Mouse (Mus musculus) intestine, postnatal 0 days (tissue): ENCODE results near the gene Qtrt1. TPM values are rescaled to one million over a fixed set of nuclear protein-coding genes. Genes with fewer than 3 reads are reported as not detected.

Experiments used
- ATAC-seq: fragments of 200-750 bp; cut with Nextera tagmentation; 2 replicates; pipeline ENCODE4 v1.8.0; 2017; ENCODE audit warnings: mild to moderate bottlenecking, moderate TSS enrichment, moderate library complexity
- H3K27ac ChIP-seq: fragments of 300-500 bp; sonication (generic); 2 replicates; pipeline ENCODE4 v1.5.1; 2014; ENCODE audit warnings: mild to moderate bottlenecking, low read depth, low read length, moderate library complexity
- H3K27me3 ChIP-seq: fragments of 300-500 bp; sonication (generic); replicated peaks from 2 replicates; pipeline ENCODE4 v1.6.1; 2014; ENCODE audit warnings: low read length, mixed read lengths; ENCODE audit not compliant: control insufficient read depth, insufficient read depth
- H3K36me3 ChIP-seq: fragments of 300-500 bp; sonication (generic); 2 replicates; pipeline ENCODE4 v1.6.1; 2014; ENCODE audit warnings: mild to moderate bottlenecking, moderate library complexity; ENCODE audit not compliant: control insufficient read depth, insufficient read depth
- H3K4me1 ChIP-seq: fragments of 300-500 bp; sonication (generic); replicated peaks from 2 replicates; pipeline ENCODE4 v1.6.1; 2014; ENCODE audit warnings: antibody characterized with exemption, low read length, mixed read lengths; ENCODE audit not compliant: control insufficient read depth, insufficient read depth
- H3K4me2 ChIP-seq: fragments of 300-500 bp; sonication (generic); replicated peaks from 2 replicates; pipeline ENCODE4 v1.6.1; 2014; ENCODE audit warnings: low read depth, mild to moderate bottlenecking, moderate library complexity
- H3K4me3 ChIP-seq: fragments of 300-500 bp; sonication (generic); 2 replicates; pipeline ENCODE4 v1.5.1; 2014; ENCODE audit warnings: low read depth, low read length
- H3K9ac ChIP-seq: fragments of 300-500 bp; sonication (generic); 2 replicates; pipeline ENCODE4 v1.6.1; 2014; ENCODE audit warnings: mild to moderate bottlenecking, low read depth, low read length
- H3K9me3 ChIP-seq: fragments of 300-500 bp; sonication (generic); 2 replicates; pipeline ENCODE4 v1.6.1; 2016; ENCODE audit warnings: mixed run types; ENCODE audit not compliant: control insufficient read depth
- CTCF ChIP-seq: sonication (generic); IDR thresholded peaks from 2 replicates; pipeline ENCODE4 v1.5.1; 2016; ENCODE audit warnings: low read depth, mild to moderate bottlenecking, control low read depth, antibody characterized with exemption, moderate library complexity
- WGBS: fragments of 180-500 bp; shearing (Covaris S2); extraction: QIAGEN DNeasy Blood & Tissue Kit; methylation state at CpG from one replicate; pipeline ENCODE4 v1.1.7; 2014; 5-methylcytosine and 5-hydroxymethylcytosine counted together
- polyA plus RNA-seq: library from polyadenylated mRNA; unstranded; fragments of >200 nt; fragmentation: Nextera tagmentation; extraction: Ambion mirVana; gene quantifications from 2 replicates; pipeline ENCODE4 v1.2.1, GENCODE M21; 2015

Gene Qtrt1
- polyA plus RNA-seq, 1 experiment from 2014 or later, result 16.9 TPM

GRCm38 (mm10) chr9:21370876-21371275, 40.8 kb upstream of the Qtrt1 start:
- Histone ChIP-seq H3K9ac (no peak overlapping the region), H3K4me2 (no peak overlapping the region), H3K27ac (no peak overlapping the region), H3K9me3 (no peaks in the 10 kb centered on the region), H3K4me1 (no peaks in the 10 kb centered on the region), H3K27me3 (no peaks in the 10 kb centered on the region), H3K36me3 (no peaks in the 10 kb centered on the region), H3K4me3 (no peak overlapping the region)
- ATAC-seq, result no peak
- TF ChIP-seq CTCF, result no peak
- 72% methylated on average over 2 of the region's 2 CpGs for WGBS

- Histone ChIP-seq H3K9ac (no peak overlapping the region), H3K4me2 (no peak overlapping the region), H3K9me3 (no peaks in the 10 kb centered on the region), H3K27me3 (no peaks in the 10 kb centered on the region), H3K4me1 (no peaks in the 10 kb centered on the region), H3K36me3 (no peaks in the 10 kb centered on the region; the same call in 1 of the 2 replicates), H3K27ac (no peak overlapping the region), H3K4me3 (no peak overlapping the region)
- no peak for TF ChIP-seq CTCF
- WGBS, result 74% methylated on average over 1 of the region's 1 CpGs
- no peak for ATAC-seq
Observed at GRCm38 (mm10) chr9:21372508-21372907, 39.1 kb upstream of the Qtrt1 start.

- no peak for ATAC-seq
- Histone ChIP-seq H3K9me3 (no peaks in the 10 kb centered on the region), H3K9ac (no peak overlapping the region), H3K36me3 (no peaks in the 10 kb centered on the region; the same call in none of the 2 replicates), H3K4me3 (no peak overlapping the region), H3K27ac (no peak overlapping the region), H3K4me1 (no peaks in the 10 kb centered on the region), H3K4me2 (no peak overlapping the region), H3K27me3 (no peaks in the 10 kb centered on the region)
- no peak for TF ChIP-seq CTCF
- WGBS, result 78% methylated on average over 3 of the region's 3 CpGs
Observed at GRCm38 (mm10) chr9:21379195-21379594, 32.4 kb upstream of the Qtrt1 start.

- ATAC-seq, result no peak
- Histone ChIP-seq H3K27ac (no peak overlapping the region), H3K4me1 (no peaks in the 10 kb centered on the region), H3K27me3 (no peaks in the 10 kb centered on the region), H3K4me3 (no peak overlapping the region), H3K4me2 (no peak overlapping the region), H3K9ac (no peak overlapping the region), H3K36me3 (no peaks in the 10 kb centered on the region; the same call in none of the 2 replicates), H3K9me3 (no peaks in the 10 kb centered on the region)
- no peak for TF ChIP-seq CTCF
Observed at GRCm38 (mm10) chr9:21380868-21381267, 30.8 kb upstream of the Qtrt1 start.

- ATAC-seq, result no peak
- Histone ChIP-seq H3K4me2 (no peak overlapping the region), H3K9me3 (no peaks in the 10 kb centered on the region), H3K27me3 (no peaks in the 10 kb centered on the region), H3K4me1 (no peaks in the 10 kb centered on the region), H3K27ac (no peak overlapping the region), H3K9ac (no peak overlapping the region), H3K4me3 (no peak overlapping the region), H3K36me3 (peaks cover 6% of the 10 kb centered on the region)
- TF ChIP-seq CTCF, result no peak
Observed at GRCm38 (mm10) chr9:21383966-21384365, 27.7 kb upstream of the Qtrt1 start.

GRCm38 (mm10) chr9:21392646-21393175, 18.9 kb upstream of the Qtrt1 start:
- H3K4me2 ChIP-seq, result no peak overlapping the region
- WGBS, result 89% methylated on average over 10 of the region's 10 CpGs
- H3K9me3 ChIP-seq, result no peaks in the 10 kb centered on the region
- no peak overlapping the region for H3K27ac ChIP-seq
- TF ChIP-seq CTCF, result no peak
- H3K4me1 ChIP-seq, result no peaks in the 10 kb centered on the region
- no peak overlapping the region for H3K4me3 ChIP-seq
- peaks cover 84% of the 10 kb centered on the region for H3K36me3 ChIP-seq
- no peaks in the 10 kb centered on the region for H3K27me3 ChIP-seq
- ATAC-seq, result no peak
- no peak overlapping the region for H3K9ac ChIP-seq

- Histone ChIP-seq H3K4me1 (no peaks in the 10 kb centered on the region), H3K27me3 (no peaks in the 10 kb centered on the region), H3K36me3 (peaks cover 89% of the 10 kb centered on the region), H3K4me2 (no peak overlapping the region), H3K4me3 (no peak overlapping the region), H3K27ac (no peak overlapping the region), H3K9ac (no peak overlapping the region), H3K9me3 (no peaks in the 10 kb centered on the region)
- ATAC-seq, result no peak
- no peak for TF ChIP-seq CTCF
- WGBS, result 80% methylated on average over 3 of the region's 3 CpGs
Observed at GRCm38 (mm10) chr9:21395692-21396091, 15.9 kb upstream of the Qtrt1 start.
